Mouse (Mus musculus) adrenal gland, postnatal 25 days (tissue): ENCODE results near the gene Gdpd4. TPM values are rescaled to one million over a fixed set of nuclear protein-coding genes. Genes with fewer than 3 reads are reported as not detected.

Experiments used
- DNase-seq: peaks from one replicate; pipeline ENCODE4 v3.0.0; 2021; ENCODE audit warnings: mixed read lengths
- long read RNA-seq: library from polyadenylated mRNA; stranded (forward); transcript quantifications from one replicate; pipeline ENCODE4 v2.0.0, GENCODE M21; 2021
- total RNA-seq: library from RNA; stranded (reverse); gene quantifications from 2 replicates; pipeline ENCODE4 v1.2.3, GENCODE M21; 2021

Gene Gdpd4
- total RNA-seq, result not detected in 2 replicates
- long read RNA-seq, result 0 reads

DNA sequence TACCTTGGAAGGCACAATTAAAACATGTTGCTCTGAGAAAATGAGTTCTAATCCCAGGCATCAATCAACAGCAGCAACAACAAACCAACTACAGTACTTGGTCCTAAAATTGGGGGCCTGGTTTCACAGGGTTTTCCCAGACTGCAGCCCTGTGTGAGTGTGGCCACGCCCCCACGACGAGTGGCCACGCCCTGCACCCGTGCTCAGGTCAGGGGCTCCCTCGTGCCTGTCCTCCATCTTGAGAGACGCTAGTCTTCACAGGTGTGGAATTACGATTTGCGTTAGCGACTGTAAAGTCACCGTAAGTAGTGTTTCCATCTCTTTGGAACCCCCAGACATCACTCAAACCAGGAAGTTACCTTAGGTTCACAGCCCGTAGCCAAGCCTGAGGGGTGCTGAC, at the start of gene Gdpd4:
TSS of gene Gdpd4 (plus strand) at position 214 of the 400 bp plus-strand sequence.
- no peak for DNase-seq

DNA sequence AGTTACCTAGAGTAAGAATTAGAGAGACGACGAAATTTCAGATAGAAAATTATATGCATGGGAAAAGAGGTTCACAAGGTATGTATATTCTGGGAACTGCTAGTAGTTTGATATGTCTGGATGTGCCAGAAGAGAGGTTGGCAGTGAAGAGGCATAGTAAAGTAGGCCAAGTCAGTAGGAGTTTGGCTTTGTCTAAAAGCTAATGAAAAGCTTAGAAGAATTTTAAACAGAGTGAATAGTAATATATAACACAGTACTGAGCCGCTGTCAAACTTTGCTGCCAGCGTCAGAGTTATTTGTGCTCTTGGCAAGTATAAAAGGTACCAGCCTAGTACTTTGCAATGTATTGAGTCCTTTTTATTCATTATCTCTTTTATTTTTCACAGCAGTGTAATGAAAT, 47.4 kb upstream of the Gdpd4 start:
- DNase-seq, result no peak

DNA sequence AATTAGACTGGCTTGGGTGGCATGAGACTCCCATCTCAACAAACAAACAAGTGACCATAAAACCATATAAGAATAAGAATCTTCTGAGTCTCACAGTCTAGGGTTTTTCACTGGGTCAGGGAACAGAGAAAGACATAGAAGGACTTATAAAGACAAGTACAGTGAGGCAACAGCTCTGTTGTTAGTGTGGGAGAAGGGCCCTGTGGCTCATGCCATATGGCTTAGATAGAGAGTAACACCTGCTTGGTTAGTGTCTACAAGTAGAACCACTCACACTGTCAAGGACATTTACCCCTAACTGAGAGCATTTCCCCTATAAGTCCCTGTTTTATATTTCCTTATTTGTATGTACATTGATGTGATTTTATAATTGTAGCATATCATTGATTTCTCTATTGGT, 46.4 kb upstream of the Gdpd4 start:
- no peak for DNase-seq

DNA sequence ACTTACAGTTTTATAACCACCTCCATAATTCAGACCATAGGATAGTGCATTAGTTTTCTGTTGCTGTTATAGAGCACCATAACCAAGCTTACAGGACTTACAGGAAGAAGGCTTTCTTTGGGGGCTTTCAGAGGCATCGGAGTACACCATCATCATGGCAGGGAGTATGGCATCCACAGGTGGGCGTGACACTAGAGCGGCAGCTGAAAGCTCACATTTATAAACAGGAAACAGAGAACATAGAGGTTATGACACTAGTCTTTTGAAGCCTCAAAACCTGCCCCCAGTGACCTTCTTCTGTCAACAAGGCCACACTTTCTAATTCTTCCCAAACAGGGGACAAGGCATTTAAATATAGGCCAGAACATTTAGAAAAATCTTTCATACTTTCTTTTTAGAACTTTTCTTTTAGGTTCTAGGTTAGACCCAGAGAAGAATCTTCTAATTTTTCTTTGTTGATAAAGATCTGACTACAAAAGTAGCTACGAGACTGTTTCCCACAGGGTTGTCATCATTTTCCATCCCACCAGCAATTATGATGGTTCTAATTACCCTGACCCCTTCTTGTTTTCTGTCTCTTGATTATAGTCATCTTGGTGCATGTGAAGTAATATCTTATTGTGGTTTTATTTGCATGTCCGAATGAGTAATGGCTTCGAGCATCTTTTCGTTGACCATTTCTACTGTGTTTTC, 41.8 kb upstream of the Gdpd4 start:
- DNase-seq, result no peak

DNA sequence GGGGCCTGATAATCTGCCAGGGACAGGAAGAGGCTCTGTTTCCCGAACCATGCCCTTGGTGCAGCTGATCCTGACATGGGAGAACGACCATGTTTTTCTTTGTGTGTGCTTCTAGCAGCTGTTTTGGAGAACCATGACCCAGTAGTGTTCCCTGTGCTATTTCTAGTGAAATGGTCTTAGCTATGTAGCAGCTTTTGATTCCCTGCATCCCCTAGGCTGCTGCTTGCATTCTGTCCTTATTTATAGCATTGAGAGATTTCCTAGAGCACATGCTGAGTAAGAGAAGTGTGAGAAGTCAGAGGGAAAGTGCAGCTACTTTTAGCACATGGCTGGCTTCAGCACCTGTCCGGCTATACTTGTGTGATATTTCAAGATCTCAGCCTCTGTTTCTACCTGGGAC, 8.1 kb upstream of the Gdpd4 start:
- no peak for DNase-seq

DNA sequence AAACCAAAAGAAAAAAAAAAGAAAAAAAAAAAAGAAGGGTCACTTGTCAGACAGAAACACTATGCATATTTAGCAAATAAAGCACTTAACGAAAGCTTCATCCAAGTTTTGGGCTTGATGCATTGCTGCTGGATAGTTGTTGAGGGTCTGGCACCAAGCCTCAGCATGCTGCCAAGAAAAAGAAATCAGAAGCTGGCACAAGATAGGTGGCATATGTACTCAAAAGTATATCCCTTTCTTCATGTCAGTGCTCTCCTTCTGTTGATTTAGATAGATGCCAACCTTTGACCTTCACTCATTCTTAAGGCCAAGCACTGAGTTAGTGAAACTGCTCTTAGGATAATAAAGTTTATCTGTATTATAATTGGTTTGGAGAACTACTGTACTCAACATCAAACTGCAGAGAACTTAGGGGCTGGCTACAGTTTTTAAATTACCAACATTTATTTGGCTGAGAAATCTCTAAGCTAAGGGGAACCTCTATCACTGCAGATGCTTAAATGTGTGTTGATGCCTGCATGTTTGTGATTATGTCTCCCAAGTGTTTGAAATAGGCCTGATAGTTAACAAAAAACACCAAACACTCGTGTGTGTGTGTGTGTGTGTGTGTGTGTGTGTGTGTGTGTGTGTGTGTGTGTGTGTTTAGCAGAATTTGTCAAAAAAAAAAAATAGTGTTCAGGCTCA, 4.8 kb upstream of the Gdpd4 start:
- no peak for DNase-seq

DNA sequence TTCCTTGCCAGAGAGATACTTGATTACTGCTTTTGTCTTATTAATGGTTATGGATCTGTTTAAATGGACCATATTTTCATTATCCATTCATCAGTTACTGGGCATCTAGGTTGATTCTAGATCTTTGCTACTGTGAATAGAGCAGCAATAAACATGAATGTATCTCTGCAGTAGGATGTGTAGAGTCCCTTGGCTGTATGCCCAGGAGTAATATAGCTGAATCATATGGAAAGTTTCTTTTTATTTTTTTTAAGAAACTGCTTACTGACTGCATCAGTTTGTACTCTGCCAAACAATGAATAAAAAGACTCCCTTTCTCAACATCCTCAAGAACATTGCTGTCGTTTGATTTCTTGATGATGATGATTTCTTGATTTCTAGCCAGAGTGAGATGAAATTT, 6.1 kb downstream of the Gdpd4 start:
- no peak for DNase-seq

DNA sequence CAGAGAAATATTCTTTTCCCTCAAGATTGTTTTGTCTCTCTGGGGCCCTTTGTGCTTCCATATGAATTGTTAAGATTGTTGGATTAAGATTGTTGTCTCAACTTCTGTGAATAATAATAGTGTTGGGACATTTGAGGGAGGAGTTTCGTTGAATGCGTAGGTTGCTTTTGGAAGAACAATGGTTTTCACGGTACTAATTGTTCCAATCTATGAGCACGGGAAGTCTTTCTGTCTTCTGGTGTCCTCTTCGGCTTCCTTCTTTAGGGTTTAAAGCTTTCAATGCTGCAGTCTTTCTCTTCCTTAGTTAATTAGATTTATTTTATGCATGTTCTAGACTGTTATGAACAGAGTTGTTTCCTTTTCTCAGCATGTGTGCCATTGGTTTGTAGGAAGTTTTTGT, 7.2 kb downstream of the Gdpd4 start:
- no peak for DNase-seq

DNA sequence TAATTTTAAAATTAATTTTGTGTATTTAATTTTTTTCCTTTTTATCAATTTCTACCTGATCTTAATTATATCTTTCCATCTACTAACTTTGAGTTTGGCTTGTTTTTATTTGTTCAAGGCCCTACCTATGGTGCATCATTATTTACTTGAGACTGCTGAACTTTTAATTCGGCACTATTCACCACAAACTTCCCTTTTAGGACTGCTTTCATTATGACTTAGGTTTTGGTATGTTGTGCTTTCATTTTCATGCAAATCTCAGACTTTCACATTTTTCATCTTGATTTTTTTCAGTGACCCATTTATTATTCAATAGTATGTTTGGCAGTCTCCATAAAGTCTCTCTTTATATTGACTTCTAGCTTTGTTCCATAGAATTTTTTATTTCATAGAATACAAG, 24.7 kb downstream of the Gdpd4 start:
- DNase-seq, result no peak

DNA sequence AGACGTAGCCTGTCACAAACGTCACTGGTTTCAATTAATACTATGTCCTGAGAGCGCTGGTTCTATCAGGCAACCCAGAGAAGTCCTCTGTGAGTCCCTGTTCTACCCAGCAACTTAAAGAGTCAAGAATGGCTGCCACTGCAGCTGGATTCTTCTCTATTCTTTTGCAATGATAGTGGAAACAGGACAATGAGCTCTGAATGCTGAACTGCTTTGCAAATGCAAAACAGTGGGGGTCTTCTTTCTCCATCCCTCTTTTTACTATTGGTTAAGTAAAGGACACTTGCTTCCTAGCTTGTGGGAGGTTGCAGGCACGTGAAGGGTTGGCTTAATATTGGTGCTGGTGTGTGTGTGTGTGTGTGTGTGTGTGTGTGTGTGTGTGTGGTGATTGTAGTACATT, 52.7 kb downstream of the Gdpd4 start:
- no peak for DNase-seq

DNA sequence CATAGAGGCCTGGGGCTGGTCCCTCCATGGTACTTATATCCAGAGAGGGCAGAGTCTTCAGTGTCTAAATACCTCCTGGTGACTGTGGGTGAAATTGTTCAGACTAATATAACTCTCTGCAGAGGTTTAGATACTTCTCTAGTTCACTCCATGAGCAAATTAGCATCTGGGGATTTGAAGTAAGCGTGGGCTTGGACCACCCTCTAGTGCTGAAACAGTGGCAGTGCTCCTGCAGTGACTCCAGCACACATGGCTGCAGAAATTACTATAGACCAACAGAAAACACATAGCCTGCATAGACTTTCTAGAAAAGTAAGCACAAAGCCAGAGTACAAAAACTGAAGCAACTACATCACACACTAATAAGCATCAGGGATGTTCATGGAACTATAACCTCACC, 57.7 kb downstream of the Gdpd4 start:
- peak; percentile 34 for DNase-seq

DNA sequence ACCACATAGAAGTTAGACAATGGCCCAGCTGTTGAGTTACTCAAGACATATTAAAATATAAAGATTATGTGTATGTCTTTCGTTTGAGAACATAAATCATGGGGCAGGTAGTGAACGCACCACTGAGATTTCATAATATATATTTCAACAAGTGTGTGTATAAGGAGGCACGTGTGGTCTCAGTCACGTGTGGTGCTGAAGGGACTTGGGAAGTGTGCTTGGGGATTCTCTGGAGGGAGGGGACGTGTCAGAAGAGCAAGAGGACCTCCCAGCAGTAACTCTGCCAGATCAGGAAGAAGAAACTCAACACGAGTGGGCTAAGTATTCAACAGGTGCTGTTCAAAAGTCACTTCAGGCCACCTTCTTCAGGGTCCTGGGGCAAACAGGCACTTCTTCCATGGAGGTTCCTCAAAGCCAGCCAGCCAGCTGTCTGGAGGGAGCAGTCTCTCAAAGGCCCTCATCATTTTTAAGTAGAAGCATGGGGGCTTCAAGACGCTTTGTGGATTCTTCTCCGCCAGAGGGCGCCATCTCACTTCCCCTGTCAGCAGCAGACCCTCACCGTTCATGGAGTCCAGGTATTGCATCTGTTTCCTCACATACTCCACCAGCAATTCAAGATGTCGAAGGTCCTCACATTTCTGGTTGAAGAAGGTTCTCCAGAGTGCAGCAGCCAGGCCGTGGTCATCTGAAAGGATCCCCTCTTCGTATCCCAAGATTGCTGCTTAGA, 64.5 kb downstream of the Gdpd4 start:
- DNase-seq, result peak; percentile 41

DNA sequence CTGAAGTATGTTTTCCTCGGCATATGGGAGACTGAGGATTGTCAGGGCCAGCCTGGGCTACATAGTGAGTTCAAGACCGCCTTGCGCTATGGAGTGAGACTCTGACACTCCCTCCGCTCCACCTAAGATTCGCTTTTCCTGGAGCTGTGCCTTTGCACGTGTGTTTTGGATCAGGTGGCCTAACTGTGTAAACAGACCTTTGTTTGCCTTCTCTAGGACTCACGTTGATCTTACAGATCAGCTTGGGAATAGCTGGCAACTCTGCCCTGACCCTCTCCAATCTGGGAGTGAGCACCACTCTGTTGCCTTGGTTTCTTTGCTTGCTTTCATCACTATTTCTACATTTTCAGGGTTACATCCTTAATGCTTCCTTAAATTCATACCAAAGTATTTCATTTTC, 82.9 kb downstream of the Gdpd4 start:
- DNase-seq, result no peak

DNA sequence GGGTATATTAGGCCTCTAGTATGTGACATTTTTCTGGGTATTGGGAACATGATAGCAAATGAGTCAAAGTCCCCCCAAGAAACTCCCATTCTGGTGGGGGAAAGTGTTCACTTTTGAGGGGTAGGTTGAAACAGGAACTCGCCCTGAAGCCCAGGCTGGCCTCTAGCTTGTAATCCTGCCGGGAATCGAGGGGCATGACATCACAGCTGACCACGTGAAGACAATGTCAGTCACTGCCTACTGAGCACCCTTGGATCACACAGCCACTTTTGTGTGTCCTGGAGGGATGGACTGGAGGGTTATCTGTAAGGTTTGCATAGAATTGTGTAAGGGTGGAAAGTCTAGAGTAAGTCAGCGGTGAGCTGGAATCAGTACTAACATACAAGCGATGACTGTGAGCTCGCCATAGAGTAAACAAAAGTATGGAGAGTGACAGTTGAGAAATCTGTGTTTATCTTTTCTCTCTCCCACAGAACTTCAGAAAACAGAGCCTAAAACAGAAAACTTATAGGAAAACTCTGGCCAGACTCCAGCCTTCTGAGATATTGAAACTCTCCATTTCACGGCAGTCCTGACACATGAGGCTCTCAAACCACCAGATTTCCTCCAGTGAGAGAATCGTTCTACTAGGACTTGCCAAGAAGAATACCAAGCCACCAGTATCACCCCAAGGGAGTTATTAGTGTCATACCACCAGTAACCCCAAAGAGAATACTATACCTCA, 128.5 kb downstream of the Gdpd4 start:
- DNase-seq, result no peak

DNA sequence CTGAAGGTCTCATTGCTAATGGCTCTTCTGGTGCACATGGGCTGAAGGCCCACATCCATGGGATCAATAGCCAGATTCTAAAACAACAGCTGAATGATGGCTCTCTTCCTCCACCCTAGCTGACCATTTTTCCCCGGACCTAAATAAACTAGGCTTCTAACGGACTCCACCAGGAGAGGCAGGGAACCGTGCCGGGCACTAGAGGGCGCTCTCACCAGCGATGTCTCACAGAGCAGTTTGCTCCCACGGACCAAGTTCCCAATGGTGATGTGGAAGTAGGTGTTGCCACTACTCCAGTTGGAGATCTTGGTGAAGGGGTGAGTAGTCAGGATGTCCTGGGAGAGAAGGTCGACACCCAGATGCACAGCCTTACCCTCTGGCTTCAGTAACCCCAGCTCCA, 132.2 kb downstream of the Gdpd4 start:
- peak; percentile 77 for DNase-seq

DNA sequence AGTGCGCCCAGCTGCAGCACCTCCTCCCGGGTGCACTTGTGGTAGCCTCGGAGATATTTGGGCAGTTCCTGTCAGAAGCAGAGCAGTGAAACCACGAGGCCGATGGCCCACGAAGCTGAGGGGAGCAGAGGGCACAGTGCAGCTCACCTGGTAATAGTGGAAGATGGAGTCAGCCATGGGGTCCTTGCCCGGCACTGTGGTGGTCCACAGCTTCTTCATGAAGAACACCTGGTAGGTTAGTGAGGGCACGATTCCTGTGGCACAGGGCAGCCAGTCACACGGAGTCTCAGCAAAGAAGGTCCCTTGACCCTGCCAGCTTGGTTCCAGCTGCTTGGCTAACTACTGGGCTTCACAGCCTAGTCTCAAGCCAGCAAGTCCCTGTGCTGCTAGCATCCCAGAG, 134.7 kb downstream of the Gdpd4 start:
- no peak for DNase-seq

DNA sequence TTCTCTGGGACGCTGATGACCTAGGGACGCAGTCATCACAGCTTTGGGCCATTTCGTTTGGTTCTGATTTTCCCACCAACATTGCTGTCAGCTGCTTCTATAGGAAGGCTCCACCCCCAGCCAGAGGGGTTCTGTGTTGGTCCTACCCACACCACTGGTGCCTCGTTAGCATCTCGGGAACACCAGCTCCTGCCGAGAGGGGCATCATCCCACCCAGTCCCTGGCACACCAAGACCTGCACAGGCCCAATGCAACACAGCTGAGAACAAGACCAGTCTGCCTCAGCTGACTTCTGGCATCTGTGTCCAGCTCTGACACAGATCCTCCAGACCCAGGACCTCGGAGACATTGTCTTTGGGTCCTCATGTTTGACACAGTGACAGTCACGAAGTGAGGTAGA, 135.2 kb downstream of the Gdpd4 start:
- no peak for DNase-seq

DNA sequence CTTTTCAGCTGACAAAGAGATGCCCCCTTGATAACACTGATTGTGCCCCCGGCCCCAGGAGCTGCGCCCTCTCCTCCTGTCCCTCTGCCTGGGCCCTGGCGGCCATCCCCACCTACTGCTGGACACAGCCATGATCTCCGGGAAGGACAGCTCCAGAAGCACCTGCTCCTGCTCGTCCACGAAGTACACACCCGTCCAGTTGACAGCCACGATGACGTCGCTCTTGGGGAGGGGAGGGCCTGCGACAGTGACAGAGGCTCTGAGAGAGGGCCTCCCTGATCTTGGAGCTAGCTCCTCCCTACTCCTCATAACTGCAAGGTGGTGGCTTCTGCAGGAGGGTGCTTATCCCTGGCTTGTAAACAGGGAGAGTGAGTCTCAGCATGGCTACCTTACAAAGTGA, 146.5 kb downstream of the Gdpd4 start:
- DNase-seq, result no peak

DNA sequence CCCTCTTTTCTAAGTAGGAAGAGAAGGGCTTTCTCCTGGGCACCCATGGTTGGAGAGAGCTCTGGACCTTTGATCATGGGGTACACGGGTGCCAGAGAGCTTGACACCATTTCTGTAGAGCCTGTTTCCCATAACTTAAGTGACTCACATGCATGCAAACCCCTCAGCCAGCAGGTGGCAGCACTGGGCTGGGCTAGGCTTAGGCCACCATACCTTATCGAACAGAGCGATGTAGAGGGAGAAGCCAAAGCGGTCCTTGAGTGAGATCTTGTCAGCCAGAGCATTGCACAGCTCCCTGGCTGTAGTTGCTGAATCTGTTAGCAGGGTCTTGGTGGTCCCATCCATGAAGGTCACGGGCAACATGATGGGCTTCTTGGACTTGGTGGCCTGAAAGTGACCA, 151.9 kb downstream of the Gdpd4 start:
- DNase-seq, result peak; percentile 92

DNA sequence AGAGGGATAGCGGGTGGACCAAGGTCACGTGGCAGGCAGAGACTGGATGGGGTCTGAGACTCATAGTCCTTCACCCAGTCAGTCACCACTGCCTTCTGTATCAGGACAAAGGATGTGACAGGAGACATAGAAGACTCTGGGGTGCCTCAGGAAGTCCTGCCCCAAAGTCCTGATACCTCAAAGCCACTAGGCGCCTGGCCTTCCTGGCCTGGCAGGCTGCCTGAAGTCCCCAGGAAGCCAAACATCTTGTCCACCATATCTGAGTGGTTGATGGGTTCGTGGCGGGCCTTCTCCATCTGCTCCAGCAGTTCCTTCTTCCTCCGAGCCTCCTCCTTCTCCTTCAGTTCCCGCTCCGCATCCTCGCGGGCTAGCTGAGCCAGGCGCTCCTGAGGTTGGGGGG, 157.7 kb downstream of the Gdpd4 start:
- no peak for DNase-seq

DNA sequence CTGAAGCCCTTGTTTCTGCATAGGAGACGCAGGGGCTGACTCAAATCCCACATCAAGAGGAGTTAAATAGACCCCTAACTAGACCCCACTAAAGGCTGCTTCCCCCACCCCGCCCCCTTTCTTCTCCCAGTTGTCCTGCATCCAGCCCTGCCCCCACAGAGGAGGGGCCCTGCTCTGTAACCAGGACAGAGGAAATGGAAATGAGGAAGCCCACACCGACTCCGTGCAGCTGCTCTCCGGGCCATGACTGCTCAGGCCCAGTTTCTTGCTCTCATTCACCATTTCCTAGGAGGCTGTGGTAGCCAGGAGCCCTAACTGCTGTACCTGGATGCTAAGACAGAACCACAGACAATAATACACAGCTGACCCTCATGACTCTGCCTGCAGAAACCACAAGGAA, 162.6 kb downstream of the Gdpd4 start:
- DNase-seq, result no peak

DNA sequence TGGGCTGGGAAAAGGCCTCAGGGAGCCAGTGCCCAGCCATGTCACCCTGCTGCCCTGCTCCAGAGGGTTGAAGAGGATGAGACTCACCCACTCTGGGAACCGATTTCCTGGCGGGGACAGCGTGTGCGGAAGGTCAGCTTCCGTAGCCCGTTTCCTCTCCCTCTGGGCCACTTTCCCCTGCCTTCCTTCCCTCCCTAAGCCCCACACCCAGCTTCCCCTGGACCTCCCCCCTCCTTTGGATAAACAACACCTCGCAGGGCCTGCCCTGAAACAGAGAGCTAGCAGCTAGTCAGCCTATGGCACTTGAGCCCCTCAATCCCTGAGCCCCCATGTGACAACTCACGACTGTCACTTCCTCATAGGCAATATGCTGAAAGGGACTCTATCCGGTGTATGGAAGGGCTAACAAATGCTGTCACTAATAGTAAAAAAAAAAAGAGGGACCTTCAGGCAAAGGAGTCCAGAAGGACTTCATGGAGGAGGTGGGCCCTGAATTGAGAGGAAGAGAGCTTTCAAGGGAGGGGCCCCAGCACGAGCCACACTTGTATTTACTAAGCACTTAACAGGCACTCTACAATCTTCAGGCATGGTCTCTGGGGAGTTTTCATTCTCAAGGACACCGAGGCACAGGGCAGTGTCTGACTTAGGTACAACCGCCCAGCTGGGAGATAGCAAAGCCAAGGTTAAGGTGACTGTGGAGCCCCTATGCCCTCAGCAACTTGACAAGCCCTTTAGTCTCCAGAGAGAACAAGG, 165.0 kb downstream of the Gdpd4 start:
- DNase-seq, result no peak
